Mouse (Mus musculus): Measurements from ENCODE around the gene Ucp3. TPM values are rescaled to one million over a fixed set of nuclear protein-coding genes. Genes with fewer than 3 reads are reported as not detected.

Gene Ucp3
- polyA plus RNA-seq, 1 experiment from 2014 or later: not detected

DNA sequence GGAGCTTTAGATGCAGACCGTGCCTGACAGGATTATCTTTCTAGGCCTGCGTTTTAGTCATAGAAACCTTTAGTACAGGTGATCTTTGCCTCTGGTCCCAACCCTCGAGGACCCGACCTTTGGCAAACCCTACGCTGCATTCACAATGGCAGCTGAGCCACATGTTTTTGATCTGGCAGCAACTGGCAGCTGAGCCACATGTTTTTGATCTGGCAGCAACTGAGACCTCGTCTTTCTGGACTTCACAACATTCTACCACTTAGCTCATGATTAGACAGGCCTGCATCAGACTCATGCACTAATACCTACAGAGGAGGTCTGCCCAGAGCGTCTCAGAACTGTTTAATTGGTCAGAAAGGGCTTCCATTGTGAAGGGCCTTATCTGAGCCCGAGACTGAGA is 22.3 kb downstream of the Ucp3 start:
- Histone ChIP-seq H3K4me3 (replicated peaks) (no peak overlapping the region), H3K4me1 (replicated peaks) (peaks cover 40% of the 10 kb centered on the region), H3K27ac (peak overlapping the region; percentile 78), H3K9me3 (no peaks in the 10 kb centered on the region), H3K36me3 (peaks cover 7% of the 10 kb centered on the region; the same call in 1 of the 2 replicates), H3K9ac (replicated peaks) (peak overlapping the region; percentile 44; the same call in 1 of the 2 replicates), H3K27me3 (peaks cover 9% of the 10 kb centered on the region; the same call in 1 of the 2 replicates), H3K4me2 (replicated peaks) (peak overlapping the region; percentile 33)
- ATAC-seq: no peak; the same call in 1 of the 2 replicates
- WGBS: 29% methylated on average over 8 of the region's 8 CpGs

DNA sequence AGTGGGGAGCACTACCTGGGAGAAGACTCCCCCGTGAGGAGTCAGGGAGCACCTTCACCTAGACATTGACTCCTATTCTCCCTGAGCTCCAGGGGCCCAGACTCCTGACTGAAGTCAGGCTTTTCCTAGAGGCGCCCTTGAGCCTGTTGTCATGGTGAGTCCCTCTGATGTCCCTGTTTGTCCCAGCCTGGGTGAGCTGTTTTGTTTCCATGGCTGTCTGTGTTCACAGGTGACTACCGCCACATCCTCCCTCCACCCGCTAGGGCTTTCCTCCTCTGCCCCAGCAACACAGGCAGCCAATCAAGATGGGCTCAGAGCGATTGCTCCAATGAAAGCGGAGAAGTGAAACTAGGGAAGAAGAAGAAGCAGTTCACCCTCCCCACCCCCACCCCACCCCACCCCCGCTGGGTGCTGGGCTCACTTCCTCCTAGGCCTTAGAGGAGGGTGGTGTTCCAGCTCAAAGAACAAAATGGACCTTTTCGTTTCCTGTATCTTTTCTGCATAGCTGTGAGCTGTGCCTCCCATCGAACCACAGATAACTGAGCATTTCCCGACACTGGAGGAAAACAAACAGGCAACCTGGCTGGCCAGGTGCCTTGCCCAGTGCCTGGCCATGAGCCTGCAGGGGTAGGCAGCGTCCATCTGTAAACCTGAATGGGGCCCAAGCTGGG is 22.9 kb downstream of the Ucp3 start:
- Histone ChIP-seq H3K4me2 (replicated peaks) (peak overlapping the region; percentile 33), H3K4me1 (replicated peaks) (peaks cover 44% of the 10 kb centered on the region), H3K4me3 (replicated peaks) (no peak overlapping the region; the same call in 1 of the 2 replicates), H3K9me3 (no peaks in the 10 kb centered on the region), H3K36me3 (peaks cover 7% of the 10 kb centered on the region; the same call in 1 of the 2 replicates), H3K9ac (replicated peaks) (peak overlapping the region; percentile 44; the same call in 1 of the 2 replicates), H3K27ac (peak overlapping the region; percentile 78), H3K27me3 (peaks cover 9% of the 10 kb centered on the region; the same call in 1 of the 2 replicates)
- ATAC-seq: peak; percentile 81
- 30% methylated on average over 11 of the region's 11 CpGs for WGBS

DNA sequence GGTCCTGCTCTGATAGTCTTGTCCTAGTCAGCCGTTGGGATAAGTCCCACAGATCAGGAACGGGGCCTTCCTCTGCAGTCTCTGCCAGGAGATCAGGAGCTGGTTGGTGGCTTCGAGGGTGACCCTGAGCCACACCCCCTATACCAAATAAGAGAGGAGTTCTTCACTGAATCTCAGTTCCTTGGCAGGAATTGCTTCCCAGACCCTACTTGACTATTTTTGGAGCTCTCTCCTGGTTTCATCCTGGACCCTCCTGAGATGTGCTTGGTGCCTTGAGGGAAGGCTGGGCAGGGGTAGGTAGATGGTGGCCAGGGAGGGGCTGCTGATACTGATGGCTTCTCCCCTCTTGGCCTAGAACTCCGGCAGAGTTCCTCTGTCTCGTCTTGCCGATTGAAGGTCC is 23.6 kb downstream of the Ucp3 start:
- Histone ChIP-seq H3K27ac (peak overlapping the region; percentile 78), H3K36me3 (peaks cover 7% of the 10 kb centered on the region; the same call in 1 of the 2 replicates), H3K4me1 (replicated peaks) (peaks cover 44% of the 10 kb centered on the region), H3K9ac (replicated peaks) (0 out of 2 replicates have a peak overlapping the region, but pooled peaks have one; percentile 32), H3K27me3 (peaks cover 9% of the 10 kb centered on the region; the same call in 1 of the 2 replicates), H3K4me2 (replicated peaks) (peak overlapping the region; percentile 33; the same call in 1 of the 2 replicates), H3K4me3 (replicated peaks) (no peak overlapping the region), H3K9me3 (no peaks in the 10 kb centered on the region)
- ATAC-seq: no peak
- 89% methylated on average over 6 of the region's 6 CpGs for WGBS

DNA sequence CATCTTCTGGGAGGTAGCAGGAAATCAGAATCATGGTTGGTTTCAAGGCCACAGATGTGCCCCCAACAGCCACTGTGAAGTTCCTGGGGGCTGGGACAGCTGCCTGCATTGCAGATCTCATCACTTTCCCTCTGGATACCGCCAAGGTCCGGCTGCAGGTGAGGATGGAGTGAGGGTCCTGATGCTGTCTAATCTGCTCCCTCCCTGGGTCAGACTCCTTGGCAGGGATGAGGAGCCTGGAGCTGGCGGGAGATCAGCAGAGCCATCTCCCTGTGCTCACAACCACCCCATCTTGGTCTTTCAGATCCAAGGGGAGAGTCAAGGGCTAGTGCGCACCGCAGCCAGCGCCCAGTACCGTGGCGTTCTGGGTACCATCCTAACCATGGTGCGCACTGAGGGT is 24.0 kb downstream of the Ucp3 start:
- no peak for ATAC-seq
- peaks cover 44% of the 10 kb centered on the region for H3K4me1 ChIP-seq (replicated peaks)
- no peaks in the 10 kb centered on the region for H3K9me3 ChIP-seq
- no peak overlapping the region for H3K9ac ChIP-seq (replicated peaks)
- peaks cover 8% of the 10 kb centered on the region; the same call in 1 of the 2 replicates for H3K27me3 ChIP-seq
- no peak overlapping the region for H3K27ac ChIP-seq
- no peak overlapping the region for H3K4me3 ChIP-seq (replicated peaks)
- H3K36me3 ChIP-seq: peaks cover 7% of the 10 kb centered on the region; the same call in 1 of the 2 replicates
- H3K4me2 ChIP-seq (replicated peaks): no peak overlapping the region
- WGBS: 96% methylated on average over 9 of the region's 9 CpGs

DNA sequence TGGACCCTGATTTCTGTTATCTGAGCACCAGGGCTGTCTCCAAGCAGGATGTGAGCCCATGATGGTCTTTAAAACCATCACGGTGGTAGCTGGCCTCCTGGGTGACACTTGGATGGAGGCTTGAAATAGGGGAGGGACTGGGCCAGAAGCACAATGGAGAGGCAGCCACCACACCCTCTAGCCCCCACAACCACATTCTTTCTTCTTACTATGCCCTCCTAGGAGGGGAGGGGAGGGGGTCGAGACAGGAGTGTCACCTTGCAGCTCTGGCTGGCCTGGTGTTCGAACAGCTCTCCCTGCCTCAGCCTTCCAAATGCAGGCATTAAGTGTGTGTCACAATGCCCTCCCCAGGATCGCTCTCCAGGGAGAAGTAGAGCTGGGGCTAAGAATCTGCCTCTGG is 24.6 kb downstream of the Ucp3 start:
- H3K4me1 ChIP-seq (replicated peaks): peaks cover 44% of the 10 kb centered on the region
- H3K27ac ChIP-seq: no peak overlapping the region
- H3K4me3 ChIP-seq (replicated peaks): no peak overlapping the region
- H3K4me2 ChIP-seq (replicated peaks): no peak overlapping the region
- peaks cover 7% of the 10 kb centered on the region; the same call in 1 of the 2 replicates for H3K36me3 ChIP-seq
- 86% methylated on average over 4 of the region's 4 CpGs for WGBS
- H3K27me3 ChIP-seq: peaks cover 6% of the 10 kb centered on the region; the same call in 1 of the 2 replicates
- ATAC-seq: no peak
- no peaks in the 10 kb centered on the region for H3K9me3 ChIP-seq
- no peak overlapping the region for H3K9ac ChIP-seq (replicated peaks)

DNA sequence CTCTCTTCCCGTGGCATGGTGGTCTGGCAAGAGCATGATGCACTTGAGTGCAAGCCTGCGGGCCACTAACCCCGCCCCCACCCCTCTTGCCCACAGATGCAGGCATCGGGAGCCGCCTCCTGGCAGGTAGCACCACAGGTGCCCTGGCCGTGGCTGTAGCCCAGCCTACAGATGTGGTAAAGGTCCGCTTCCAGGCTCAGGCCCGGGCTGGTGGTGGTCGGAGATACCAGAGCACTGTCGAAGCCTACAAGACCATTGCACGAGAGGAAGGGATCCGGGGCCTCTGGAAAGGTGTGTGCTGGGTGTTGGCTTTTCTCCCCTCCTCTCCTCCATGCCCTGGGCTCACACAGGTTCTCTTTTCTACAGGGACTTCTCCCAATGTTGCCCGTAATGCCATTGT is 25.2 kb downstream of the Ucp3 start:
- H3K36me3 ChIP-seq: peaks cover 7% of the 10 kb centered on the region; the same call in 1 of the 2 replicates
- H3K4me2 ChIP-seq (replicated peaks): no peak overlapping the region
- 0 out of 2 replicates have a peak, but pooled peaks cover 1% of the 10 kb centered on the region for H3K27me3 ChIP-seq
- WGBS: 89% methylated on average over 11 of the region's 13 CpGs
- H3K4me3 ChIP-seq (replicated peaks): no peak overlapping the region
- no peak overlapping the region for H3K27ac ChIP-seq
- peaks cover 40% of the 10 kb centered on the region for H3K4me1 ChIP-seq (replicated peaks)
- ATAC-seq: no peak
- no peaks in the 10 kb centered on the region for H3K9me3 ChIP-seq
- H3K9ac ChIP-seq (replicated peaks): no peak overlapping the region

DNA sequence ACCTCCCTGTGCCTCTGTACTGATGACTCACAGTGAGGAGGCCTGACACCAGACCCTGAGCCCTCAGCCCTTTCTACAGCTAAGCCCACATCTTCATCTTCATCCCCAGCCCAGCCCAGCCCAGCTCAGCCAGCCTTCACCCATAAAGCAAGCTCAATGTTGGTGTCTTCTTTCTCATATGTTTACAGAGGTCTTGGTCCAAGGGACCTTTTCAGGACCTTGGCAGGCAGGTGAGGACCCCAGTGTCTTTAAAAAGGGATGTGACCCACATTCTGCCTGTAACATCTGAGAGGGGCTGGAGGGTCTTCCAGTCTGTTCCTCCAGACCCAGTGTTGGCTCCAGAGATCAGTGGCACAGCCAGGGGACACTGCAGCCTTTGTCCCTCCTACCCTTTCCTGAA is 26.7 kb downstream of the Ucp3 start:
- H3K27me3 ChIP-seq: no peaks in the 10 kb centered on the region
- H3K4me2 ChIP-seq (replicated peaks): no peak overlapping the region
- H3K9ac ChIP-seq (replicated peaks): no peak overlapping the region
- H3K4me1 ChIP-seq (replicated peaks): peaks cover 25% of the 10 kb centered on the region
- H3K9me3 ChIP-seq: no peaks in the 10 kb centered on the region
- no peak overlapping the region for H3K27ac ChIP-seq
- ATAC-seq: no peak
- no peak overlapping the region for H3K4me3 ChIP-seq (replicated peaks)
- H3K36me3 ChIP-seq: peaks cover 7% of the 10 kb centered on the region; the same call in 1 of the 2 replicates

DNA sequence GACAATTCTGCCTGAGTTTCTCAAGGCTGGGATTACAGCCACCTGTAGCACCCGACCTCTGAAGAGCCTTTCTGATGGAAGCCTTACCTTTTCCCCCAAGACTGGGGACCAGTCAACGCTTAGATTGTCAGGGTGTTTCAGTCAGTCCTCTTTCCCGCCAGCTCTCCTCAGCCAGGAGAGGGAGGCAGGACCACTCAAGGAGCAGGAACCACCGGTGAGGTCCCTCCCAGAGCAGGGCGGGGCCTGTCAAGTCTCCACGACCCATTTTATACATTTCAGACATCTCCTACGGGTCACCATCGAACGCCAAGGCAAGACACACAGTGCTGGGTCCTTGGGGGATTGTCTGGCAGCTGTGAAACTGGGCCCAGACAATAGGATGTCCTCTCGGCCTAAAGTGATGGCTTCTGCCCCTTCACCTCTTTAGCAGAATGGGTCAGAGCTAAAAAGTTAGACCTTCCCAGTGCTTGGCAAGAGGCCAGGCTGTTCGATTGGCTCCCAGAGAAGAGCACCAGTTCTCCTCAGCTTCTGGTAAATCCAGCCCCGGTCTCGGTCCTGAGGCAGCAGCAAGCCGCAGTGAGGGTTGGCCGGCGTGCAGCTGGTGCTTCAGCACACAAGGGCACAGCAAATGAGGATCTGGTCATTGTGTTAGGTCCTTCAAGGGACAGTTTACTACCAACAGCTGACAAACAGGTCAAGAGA is 27.6 kb downstream of the Ucp3 start:
- Histone ChIP-seq H3K4me1 (replicated peaks) (peaks cover 17% of the 10 kb centered on the region), H3K9ac (replicated peaks) (no peak overlapping the region), H3K9me3 (no peaks in the 10 kb centered on the region), H3K36me3 (peaks cover 7% of the 10 kb centered on the region; the same call in 1 of the 2 replicates), H3K4me3 (replicated peaks) (no peak overlapping the region), H3K27me3 (no peaks in the 10 kb centered on the region), H3K27ac (no peak overlapping the region), H3K4me2 (replicated peaks) (no peak overlapping the region)
- ATAC-seq: no peak
- WGBS: 71% methylated on average over 16 of the region's 16 CpGs

DNA sequence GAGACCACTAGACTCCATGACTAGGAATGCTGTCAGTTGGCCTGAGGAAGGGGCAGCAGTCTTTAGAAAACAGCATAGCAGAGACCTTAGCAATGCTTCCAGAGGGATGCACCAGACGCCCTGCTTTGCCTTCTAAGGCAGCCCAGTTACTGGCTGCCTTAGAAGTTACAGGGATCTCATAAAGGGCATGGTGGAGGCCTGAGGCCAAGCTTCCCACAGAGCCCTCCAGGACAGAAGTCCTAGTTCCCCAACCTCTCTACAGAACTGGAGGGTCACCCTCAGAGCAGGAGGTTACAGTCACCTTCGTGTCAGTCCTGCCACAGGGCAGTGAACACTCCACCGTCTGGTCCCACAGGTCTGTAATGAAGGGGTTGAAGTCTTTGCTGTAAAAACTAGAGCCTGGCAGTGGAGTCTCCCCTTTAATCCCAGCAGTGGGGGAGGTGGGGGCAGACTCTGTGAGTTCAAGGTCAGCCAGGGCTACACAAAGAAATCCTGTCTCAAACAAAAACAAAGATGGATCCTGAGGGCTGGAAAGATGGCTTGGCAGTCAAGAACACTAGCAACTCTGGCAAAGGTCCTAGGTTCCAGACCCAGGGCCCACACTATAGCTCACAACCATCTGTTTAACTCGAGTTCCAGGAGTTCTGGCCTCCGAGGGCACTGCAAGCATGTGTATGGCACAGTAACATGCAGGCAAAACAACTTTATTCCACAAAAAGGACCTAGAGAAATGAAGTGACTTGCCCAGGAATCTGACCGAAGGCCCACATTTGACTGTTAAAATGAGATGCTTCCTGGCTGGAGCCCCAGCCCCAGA is 28.4 kb downstream of the Ucp3 start:
- Histone ChIP-seq H3K4me1 (replicated peaks) (peaks cover 9% of the 10 kb centered on the region), H3K36me3 (peaks cover 7% of the 10 kb centered on the region; the same call in 1 of the 2 replicates), H3K27me3 (no peaks in the 10 kb centered on the region), H3K9me3 (no peaks in the 10 kb centered on the region), H3K9ac (replicated peaks) (no peak overlapping the region), H3K4me3 (replicated peaks) (no peak overlapping the region), H3K27ac (no peak overlapping the region), H3K4me2 (replicated peaks) (no peak overlapping the region)
- WGBS: 73% methylated on average over 6 of the region's 6 CpGs
- ATAC-seq: no peak

DNA sequence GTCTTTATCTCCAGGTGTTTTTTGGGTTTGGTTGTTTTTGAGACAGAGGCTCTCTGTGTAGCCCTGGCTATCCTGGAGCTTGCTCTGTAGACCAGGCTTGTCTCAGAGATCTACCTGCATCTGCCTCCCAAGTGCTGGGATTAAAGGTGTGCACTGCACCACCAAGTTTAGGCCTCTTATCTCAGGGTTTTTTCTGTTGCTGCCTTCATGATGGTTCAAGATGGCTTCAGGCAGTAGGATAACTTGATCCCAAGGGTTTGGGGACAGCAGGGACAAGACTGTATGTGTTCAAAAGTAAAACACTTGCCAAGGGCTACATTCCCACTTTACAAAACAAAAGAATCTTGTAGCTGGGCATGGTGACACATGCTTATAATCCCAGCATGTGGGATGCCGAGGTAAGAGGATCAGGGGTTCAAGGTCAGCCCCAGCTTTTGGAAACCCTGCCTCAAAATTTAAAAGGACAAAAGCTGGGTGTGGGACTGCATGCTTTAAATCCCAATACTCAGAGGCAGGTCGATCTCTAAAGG is 29.1 kb downstream of the Ucp3 start:
- H3K27ac ChIP-seq: no peak overlapping the region

DNA sequence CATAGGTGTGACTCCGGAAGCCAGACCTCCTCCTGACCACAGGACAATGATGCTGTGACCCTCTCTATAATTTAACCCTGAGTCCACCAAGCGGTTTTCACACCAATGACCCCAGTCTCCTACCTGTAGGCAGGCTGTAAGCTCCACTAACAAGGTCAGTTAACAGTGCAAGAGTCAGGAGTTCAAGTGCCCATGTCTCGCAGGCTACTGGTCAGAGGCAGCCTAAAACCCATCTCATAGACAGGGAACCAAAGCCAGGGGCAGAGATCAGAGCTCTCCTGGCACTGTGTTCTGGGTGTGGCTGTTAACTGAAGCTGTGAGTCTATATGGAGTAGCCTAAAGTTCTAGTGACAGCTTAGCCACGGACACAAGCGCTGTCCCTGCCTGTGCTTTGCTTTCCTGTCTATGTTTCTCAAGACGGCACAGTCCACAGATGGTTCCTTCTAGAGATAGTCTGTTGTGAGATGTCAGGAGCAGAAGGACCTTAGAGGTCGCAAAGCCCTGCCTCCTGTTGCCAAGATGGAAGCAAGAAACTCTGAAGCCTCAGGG is 29.7 kb downstream of the Ucp3 start:
- Histone ChIP-seq H3K9me3 (no peaks in the 10 kb centered on the region), H3K4me2 (replicated peaks) (no peak overlapping the region), H3K36me3 (peaks cover 7% of the 10 kb centered on the region; the same call in 1 of the 2 replicates), H3K4me1 (replicated peaks) (0 out of 2 replicates have a peak, but pooled peaks cover 4% of the 10 kb centered on the region), H3K4me3 (replicated peaks) (no peak overlapping the region), H3K9ac (replicated peaks) (no peak overlapping the region), H3K27ac (no peak overlapping the region), H3K27me3 (no peaks in the 10 kb centered on the region)
- WGBS: 83% methylated on average over 7 of the region's 7 CpGs
- no peak for ATAC-seq

More for the DNA sequence above, 29.1 kb downstream of the Ucp3 start:
- Histone ChIP-seq H3K36me3 (peaks cover 7% of the 10 kb centered on the region; the same call in 1 of the 2 replicates), H3K4me2 (replicated peaks) (no peak overlapping the region), H3K9me3 (no peaks in the 10 kb centered on the region), H3K9ac (replicated peaks) (no peak overlapping the region), H3K4me3 (replicated peaks) (no peak overlapping the region), H3K27me3 (no peaks in the 10 kb centered on the region), H3K4me1 (replicated peaks) (peaks cover 4% of the 10 kb centered on the region; the same call in 1 of the 2 replicates)
- WGBS: 78% methylated on average over 2 of the region's 2 CpGs
- no peak for ATAC-seq

Data from midbrain, embryonic 13.5 days (tissue).